Mouse (Mus musculus) adrenal gland, adult 18-20 months (tissue): ENCODE measurements at regions not wholly inside any gene's neighbourhood (a gene's known extent, or its start where the extent isn't known, plus 50 kb on each side); places are given as distances from the start of the nearest gene placed in this dataset.
"Not testable (repeated sequence)": the region's sequence is repeated elsewhere in the genome, so short reads cannot be mapped to it uniquely, and the experiment has no call there.

ENCODE experiments used
- DNase-seq, 2 experiments: peaks; one replicate each; pipeline ENCODE4 v3.0.0; 2021 to 2022; ENCODE audit warnings: low spot score in 2 of 2

GRCm38 (mm10) chr1:18058211-18058971 is 87.3 kb downstream of the Crisp4 start:
- DNase-seq = no peak

GRCm38 (mm10) chr1:18057646-18058210 is 88.0 kb downstream of the Crisp4 start:
- DNase-seq = no peak

GRCm38 (mm10) chr1:18057003-18057402 is 88.7 kb downstream of the Crisp4 start:
- not testable (repeated sequence) for DNase-seq

GRCm38 (mm10) chr1:18030226-18030625 is 115.5 kb downstream of the Crisp4 start:
- DNase-seq = no peak

- peak in 1 of 2 experiments; percentile 2 for DNase-seq
These were observed 132.8 kb downstream of the Crisp4 start for GRCm38 (mm10) chr1:18012941-18013340.

- DNase-seq = no peak
These were observed 165.1 kb downstream of the Crisp4 start for GRCm38 (mm10) chr1:17980604-17981003.

GRCm38 (mm10) chr1:17978086-17978485 is 167.6 kb downstream of the Crisp4 start:
- DNase-seq = no peak

- DNase-seq = not testable (repeated sequence)
These were observed 188.8 kb downstream of the Crisp4 start for GRCm38 (mm10) chr1:17956881-17957280.

- not testable (repeated sequence) for DNase-seq
These were observed 213.4 kb downstream of the Crisp4 start for GRCm38 (mm10) chr1:17932108-17932810.
